Mouse (Mus musculus): ENCODE results near the gene Cdkl2. TPM values are rescaled to one million over a fixed set of nuclear protein-coding genes. Genes with fewer than 3 reads are reported as not detected.

The Cdkl2 gene
- polyA plus RNA-seq, 1 experiment = 2.8 TPM

- peak; percentile 98 for DNase-seq
- no peak for TF ChIP-seq POLR2A (IDR thresholded peaks at IDR 0.05; ENCODE audit: low read depth, low read length)
- TF ChIP-seq CTCF (conservative IDR thresholded peaks at IDR 0.05; ENCODE audit: insufficient read depth, insufficient read length, low read depth, low read length) = no peak
- H3K27ac ChIP-seq (ENCODE audit: insufficient read depth, low read depth, low read length) = peak overlapping the region; percentile 87
- H3K27me3 ChIP-seq (replicated peaks; ENCODE audit: control insufficient read depth, insufficient read depth, low read length) = no peaks in the 10 kb centered on the region
- peaks cover 3% of the 10 kb centered on the region; the same call in 1 of the 2 replicates for H3K4me1 ChIP-seq (ENCODE audit: control insufficient read depth, insufficient read depth, low read length)
- peak overlapping the region; percentile 82 for H3K4me3 ChIP-seq (ENCODE audit: insufficient read depth, low read depth, low read length)
- under 1% methylated on average over 68 of the region's 68 CpGs for WGBS
- H3K36me3 ChIP-seq (ENCODE audit: control insufficient read depth, insufficient read depth, low read length) = no peaks in the 10 kb centered on the region
Measured at GRCm38 (mm10) chr5:92042377-92043348, 1.0 kb downstream of the Cdkl2 start.

GRCm38 (mm10) chr5:92019960-92020359, 23.7 kb downstream of the Cdkl2 start:
- Histone ChIP-seq H3K4me3 (ENCODE audit: insufficient read depth, low read depth, low read length) (no peak overlapping the region), H3K27ac (ENCODE audit: insufficient read depth, low read depth, low read length) (no peak overlapping the region), H3K36me3 (ENCODE audit: control insufficient read depth, insufficient read depth, low read length) (no peaks in the 10 kb centered on the region; the same call in none of the 2 replicates), H3K27me3 (replicated peaks; ENCODE audit: control insufficient read depth, insufficient read depth, low read length) (no peaks in the 10 kb centered on the region), H3K4me1 (ENCODE audit: control insufficient read depth, insufficient read depth, low read length) (no peaks in the 10 kb centered on the region)
- DNase-seq = no peak
- TF ChIP-seq POLR2A (IDR thresholded peaks at IDR 0.05; ENCODE audit: low read depth, low read length) (no peak), CTCF (conservative IDR thresholded peaks at IDR 0.05; ENCODE audit: insufficient read depth, insufficient read length, low read depth, low read length) (no peak)
- 60% methylated on average over 2 of the region's 2 CpGs for WGBS

GRCm38 (mm10) chr5:92011756-92012155, 31.9 kb downstream of the Cdkl2 start:
- no peak overlapping the region for H3K4me3 ChIP-seq (ENCODE audit: insufficient read depth, low read depth, low read length)
- no peaks in the 10 kb centered on the region for H3K4me1 ChIP-seq (ENCODE audit: control insufficient read depth, insufficient read depth, low read length)
- no peak overlapping the region for H3K27ac ChIP-seq (ENCODE audit: insufficient read depth, low read depth, low read length)
- TF ChIP-seq POLR2A (IDR thresholded peaks at IDR 0.05; ENCODE audit: low read depth, low read length) (no peak), CTCF (conservative IDR thresholded peaks at IDR 0.05; ENCODE audit: insufficient read depth, insufficient read length, low read depth, low read length) (no peak)
- DNase-seq = no peak
- no peaks in the 10 kb centered on the region; the same call in 1 of the 2 replicates for H3K36me3 ChIP-seq (ENCODE audit: control insufficient read depth, insufficient read depth, low read length)
- H3K27me3 ChIP-seq (replicated peaks; ENCODE audit: control insufficient read depth, insufficient read depth, low read length) = no peaks in the 10 kb centered on the region
- 65% methylated on average over 7 of the region's 7 CpGs for WGBS

- TF ChIP-seq CTCF (conservative IDR thresholded peaks at IDR 0.05; ENCODE audit: insufficient read depth, insufficient read length, low read depth, low read length) = no peak
- TF ChIP-seq POLR2A (IDR thresholded peaks at IDR 0.05; ENCODE audit: low read depth, low read length) = no peak
- Histone ChIP-seq H3K27ac (ENCODE audit: insufficient read depth, low read depth, low read length) (no peak overlapping the region), H3K36me3 (ENCODE audit: control insufficient read depth, insufficient read depth, low read length) (no peaks in the 10 kb centered on the region), H3K4me1 (ENCODE audit: control insufficient read depth, insufficient read depth, low read length) (no peaks in the 10 kb centered on the region), H3K27me3 (replicated peaks; ENCODE audit: control insufficient read depth, insufficient read depth, low read length) (no peaks in the 10 kb centered on the region), H3K4me3 (ENCODE audit: insufficient read depth, low read depth, low read length) (no peak overlapping the region)
- 44% methylated on average over 2 of the region's 2 CpGs for WGBS
- DNase-seq = no peak
Measured at GRCm38 (mm10) chr5:92009827-92010226, 33.9 kb downstream of the Cdkl2 start.

GRCm38 (mm10) chr5:92003011-92003410, 40.7 kb downstream of the Cdkl2 start:
- peak; percentile 8 for DNase-seq
- 73% methylated on average over 2 of the region's 2 CpGs for WGBS
- no peaks in the 10 kb centered on the region for H3K4me1 ChIP-seq (ENCODE audit: control insufficient read depth, insufficient read depth, low read length)

GRCm38 (mm10) chr5:92000770-92001169, 42.9 kb downstream of the Cdkl2 start:
- no peaks in the 10 kb centered on the region for H3K27me3 ChIP-seq (replicated peaks; ENCODE audit: control insufficient read depth, insufficient read depth, low read length)
- no peak overlapping the region for H3K27ac ChIP-seq (ENCODE audit: insufficient read depth, low read depth, low read length)
- no peak for TF ChIP-seq CTCF (conservative IDR thresholded peaks at IDR 0.05; ENCODE audit: insufficient read depth, insufficient read length, low read depth, low read length)
- no peak for TF ChIP-seq POLR2A (IDR thresholded peaks at IDR 0.05; ENCODE audit: low read depth, low read length)
- H3K36me3 ChIP-seq (ENCODE audit: control insufficient read depth, insufficient read depth, low read length) = no peaks in the 10 kb centered on the region
- peak; percentile 13 for DNase-seq
- 68% methylated on average over 2 of the region's 2 CpGs for WGBS
- no peaks in the 10 kb centered on the region for H3K4me1 ChIP-seq (ENCODE audit: control insufficient read depth, insufficient read depth, low read length)
- no peak overlapping the region for H3K4me3 ChIP-seq (ENCODE audit: insufficient read depth, low read depth, low read length)

More at GRCm38 (mm10) chr5:92003011-92003410, 40.7 kb downstream of the Cdkl2 start:
- H3K27me3 ChIP-seq (replicated peaks; ENCODE audit: control insufficient read depth, insufficient read depth, low read length) = no peaks in the 10 kb centered on the region
- no peak overlapping the region for H3K4me3 ChIP-seq (ENCODE audit: insufficient read depth, low read depth, low read length)
- TF ChIP-seq CTCF (conservative IDR thresholded peaks at IDR 0.05; ENCODE audit: insufficient read depth, insufficient read length, low read depth, low read length) (peak; percentile 42; the same call in 1 of the 2 replicates), POLR2A (IDR thresholded peaks at IDR 0.05; ENCODE audit: low read depth, low read length) (no peak)
- no peaks in the 10 kb centered on the region for H3K36me3 ChIP-seq (ENCODE audit: control insufficient read depth, insufficient read depth, low read length)
- H3K27ac ChIP-seq (ENCODE audit: insufficient read depth, low read depth, low read length) = no peak overlapping the region

- Histone ChIP-seq H3K4me1 (ENCODE audit: control insufficient read depth, insufficient read depth, low read length) (no peaks in the 10 kb centered on the region), H3K4me3 (ENCODE audit: insufficient read depth, low read depth, low read length) (no peak overlapping the region), H3K36me3 (ENCODE audit: control insufficient read depth, insufficient read depth, low read length) (no peaks in the 10 kb centered on the region), H3K27me3 (replicated peaks; ENCODE audit: control insufficient read depth, insufficient read depth, low read length) (no peaks in the 10 kb centered on the region), H3K27ac (ENCODE audit: insufficient read depth, low read depth, low read length) (no peak overlapping the region)
- TF ChIP-seq CTCF (conservative IDR thresholded peaks at IDR 0.05; ENCODE audit: insufficient read depth, insufficient read length, low read depth, low read length) = no peak
- TF ChIP-seq POLR2A (IDR thresholded peaks at IDR 0.05; ENCODE audit: low read depth, low read length) = no peak
- DNase-seq = no peak
- 72% methylated on average over 13 of the region's 13 CpGs for WGBS
Measured at GRCm38 (mm10) chr5:91994546-91994945, 49.1 kb downstream of the Cdkl2 start.

Measured in kidney, adult 2 months (tissue).